ENCODE assay signal across 11 mouse cellular contexts in genomic region chr11:116254627-116255026, GRCm38 (mm10). TPM values are rescaled to one million over a fixed set of nuclear protein-coding genes. Genes with fewer than 3 reads are reported as not detected.
A peak's percentile ranks its signal among the peaks of the same experiment; 100 is the strongest.
DNase-seq lines count a peak whose midpoint lies in the region; ATAC-seq and TF ChIP-seq lines count a peak whose summit lies in the region.
"Had no signal": no experiment of that assay in that cellular context is flagged by ENCODE, and none has a peak within 500 bp of the region (broad histone marks: within the 10 kb centered on the region; RNA-seq: fewer than 3 reads in every experiment).

No protein-coding gene starts in this region.

- no peak overlapping the region for H3K9ac ChIP-seq in MEL (ENCODE audit: control insufficient read depth, low read depth, low read length, poor library complexity, severe bottlenecking)
- H3K9ac ChIP-seq in kidney, embryonic 16.5 days (replicated peaks; ENCODE audit: low read length), result no peak overlapping the region
- no peak overlapping the region for H3K9ac ChIP-seq in forebrain, embryonic 11.5 days (ENCODE audit: low read length)
- H3K9ac ChIP-seq: forebrain, postnatal 0 days; hindbrain, embryonic 14.5 days had no signal

- H3K27me3 ChIP-seq in C2C12 (ENCODE audit: control insufficient read depth, insufficient read depth, insufficient read length) (no peaks in the 10 kb centered on the region), MEL (ENCODE audit: control insufficient read depth in 1 of 2, insufficient read depth in 2 of 2, low read length in 2 of 2) (no peaks in the 10 kb centered on the region)
- no peaks in the 10 kb centered on the region for H3K27me3 ChIP-seq in kidney, embryonic 16.5 days (ENCODE audit: insufficient read depth, low read length)
- no peaks in the 10 kb centered on the region for H3K27me3 ChIP-seq in midbrain, embryonic 10.5 days (ENCODE audit: low read depth, poor library complexity, severe bottlenecking)
- no peaks in the 10 kb centered on the region for H3K27me3 ChIP-seq in forebrain, embryonic 11.5 days (ENCODE audit: control insufficient read depth, insufficient read depth, low read length)

- H3K36me3 ChIP-seq in C2C12 (ENCODE audit: control insufficient read depth, insufficient read depth) (peaks cover 74% of the 10 kb centered on the region), MEL (ENCODE audit: control insufficient read depth in 1 of 2, insufficient read depth in 2 of 2, low read length in 2 of 2) (peaks cover 7 to 41% of the 10 kb centered on the region in 2 experiments)
- H3K36me3 ChIP-seq in kidney, embryonic 16.5 days (ENCODE audit: insufficient read depth, low read length), result peaks cover 72% of the 10 kb centered on the region
- H3K36me3 ChIP-seq in midbrain, embryonic 10.5 days, result peaks cover 100% of the 10 kb centered on the region
- peaks cover 7% of the 10 kb centered on the region for H3K36me3 ChIP-seq in forebrain, embryonic 11.5 days (ENCODE audit: control insufficient read depth, insufficient read depth, low read length)

- TF ChIP-seq EP300 in MEL (IDR thresholded peaks at IDR 0.05; ENCODE audit: low read depth in 1 of 2, low read length in 2 of 2), result peak in 1 of 2 experiments; percentile 44; a peak in 1 of 4 replicates

- H3K79me3 ChIP-seq in C2C12 (ENCODE audit: low read depth), result peaks cover 9% of the 10 kb centered on the region

- peak; percentile 68 for DNase-seq in MEL (ENCODE audit: low read depth, low spot score)
- peak; percentile 59 to 82 for DNase-seq in lung, postnatal 4 days
- DNase-seq in spleen, postnatal 36 days (ENCODE audit: low spot score in 2 of 2), result no peak
- no peak for DNase-seq in midbrain, embryonic 10.5 days (ENCODE audit: low spot score)
- DNase-seq in forebrain, embryonic 11.5 days (ENCODE audit: low spot score), result no peak
- DNase-seq: cerebellum, adult 9-10 months; forebrain, postnatal 0 days had no signal

- H3K4me3 ChIP-seq in C2C12 (ENCODE audit: insufficient read depth, poor library complexity, severe bottlenecking), result no peak overlapping the region
- no peak overlapping the region for H3K4me3 ChIP-seq in MEL (ENCODE audit: control insufficient read depth in 1 of 2, insufficient read depth in 1 of 2, low read depth in 2 of 2, low read length in 2 of 2)
- no peak overlapping the region for H3K4me3 ChIP-seq in kidney, embryonic 16.5 days (ENCODE audit: low read length)
- H3K4me3 ChIP-seq in midbrain, embryonic 10.5 days, result no peak overlapping the region
- H3K4me3 ChIP-seq in forebrain, embryonic 11.5 days (ENCODE audit: low read depth, low read length), result no peak overlapping the region

- no peak for TF ChIP-seq POLR2A in MEL (IDR thresholded peaks at IDR 0.05; ENCODE audit: control insufficient read depth in 1 of 2, insufficient read depth in 1 of 2, low read depth in 1 of 2, low read length in 2 of 2, poor library complexity in 1 of 2)

- H3K4me1 ChIP-seq in MEL (ENCODE audit: control insufficient read depth in 1 of 2, insufficient read depth in 2 of 2, low read length in 2 of 2), result peaks cover 0 to 3% of the 10 kb centered on the region in 2 experiments; a peak in 1 of 4 replicates
- peaks cover 25% of the 10 kb centered on the region for H3K4me1 ChIP-seq in kidney, embryonic 16.5 days (ENCODE audit: insufficient read depth, low read length)
- no peaks in the 10 kb centered on the region for H3K4me1 ChIP-seq in midbrain, embryonic 10.5 days
- no peaks in the 10 kb centered on the region for H3K4me1 ChIP-seq in forebrain, embryonic 11.5 days (replicated peaks; ENCODE audit: control insufficient read depth, insufficient read depth, low read length)

- H3K9me3 ChIP-seq in MEL (replicated peaks; ENCODE audit: insufficient read depth, low read length), result no peaks in the 10 kb centered on the region
- no peaks in the 10 kb centered on the region for H3K9me3 ChIP-seq in kidney, embryonic 16.5 days (ENCODE audit: low read length)
- H3K9me3 ChIP-seq in midbrain, embryonic 10.5 days (replicated peaks), result no peaks in the 10 kb centered on the region
- no peaks in the 10 kb centered on the region for H3K9me3 ChIP-seq in forebrain, embryonic 11.5 days (ENCODE audit: control insufficient read depth, low read length)

- no peak for ATAC-seq in kidney, embryonic 16.5 days (ENCODE audit: low FRiP score, low TSS enrichment)
- ATAC-seq in forebrain, embryonic 11.5 days (replicated peaks; ENCODE audit: low FRiP score), result no peak
- ATAC-seq: forebrain, postnatal 0 days had no signal

- H3K79me2 ChIP-seq in C2C12 (ENCODE audit: control insufficient read depth, insufficient read depth) (peaks cover 34% of the 10 kb centered on the region), MEL (ENCODE audit: control insufficient read depth, insufficient read depth, low read length, poor library complexity) (no peaks in the 10 kb centered on the region; the same call in 1 of the 2 replicates)

- TF ChIP-seq CTCF in C2C12 (IDR thresholded peaks at IDR 0.05; ENCODE audit: control insufficient read depth, insufficient read depth, insufficient read length) (no peak), MEL (IDR thresholded peaks at IDR 0.05 in 2 of 3, conservative IDR thresholded peaks at IDR 0.05 in 1 of 3; ENCODE audit: control insufficient read depth in 1 of 3, insufficient read depth in 1 of 3, low read depth in 2 of 3, low read length in 3 of 3, poor library complexity in 1 of 3, severe bottlenecking in 1 of 3) (no peak)

- no peak for TF ChIP-seq RAD21 in MEL (IDR thresholded peaks at IDR 0.05; ENCODE audit: low read depth, low read length)

- 66% methylated on average over 9 of the region's 9 CpGs for WGBS in kidney, embryonic 16.5 days
- 95% methylated on average over 9 of the region's 9 CpGs for WGBS in midbrain, embryonic 10.5 days
- 95% methylated on average over 9 of the region's 9 CpGs for WGBS in forebrain, embryonic 11.5 days

- H3ac ChIP-seq in C2C12 (ENCODE audit: control insufficient read depth, insufficient read length, low read depth), result no peak overlapping the region

- no peak overlapping the region for H3K4me2 ChIP-seq in kidney, embryonic 16.5 days (replicated peaks; ENCODE audit: low read depth, low read length)
- H3K4me2 ChIP-seq in forebrain, embryonic 11.5 days (ENCODE audit: low read depth, low read length, severe bottlenecking), result no peak overlapping the region
- H3K4me2 ChIP-seq: hindbrain, embryonic 14.5 days had no signal

- peak overlapping the region; percentile 34; the same call in 1 of the 2 replicates for H3K27ac ChIP-seq in MEL (ENCODE audit: control insufficient read depth, low read depth, low read length)
- H3K27ac ChIP-seq in kidney, embryonic 16.5 days (ENCODE audit: low read length), result peak overlapping the region; percentile 78
- H3K27ac ChIP-seq in midbrain, embryonic 10.5 days (replicated peaks), result no peak overlapping the region
- no peak overlapping the region for H3K27ac ChIP-seq in forebrain, embryonic 11.5 days (ENCODE audit: low read depth, low read length)
- H3K27ac ChIP-seq: hindbrain, embryonic 14.5 days had no signal

RNA-seq across cellular contexts. Expression of gene Evpl, which starts 16.8 kb away (rescaled TPM):
- 0.13 TPM for polyA plus RNA-seq in C2C12 (2012; fragmentation: generic; extraction: Trizol)
- total RNA-seq in MEL (2012; rRNA removed), result 0.26 and 0.39 TPM in 2 replicates
- under 1 TPM in 1 of 2 experiments, not detected in 1; 0.78 TPM for polyA plus RNA-seq in MEL (2012; ENCODE audit: insufficient read depth in 1 of 2, insufficient read length in 2 of 2, low read depth in 1 of 2, low replicate concordance in 2 of 2, missing spikeins in 1 of 2)
- polyA plus RNA-seq in kidney, embryonic 16.5 days (2015; fragmentation: Nextera tagmentation; extraction: Ambion mirVana), result 3.5 and 4.1 TPM in 2 replicates
- 0.32 and 0.57 TPM in 2 replicates for polyA plus RNA-seq in midbrain, embryonic 10.5 days (2016; fragmentation: Nextera tagmentation; extraction: Ambion mirVana)
- 0.61 and 0.80 TPM in 2 replicates for polyA plus RNA-seq in forebrain, embryonic 11.5 days (2014; fragmentation: Nextera tagmentation; extraction: Ambion mirVana)

RNA-seq across cellular contexts. Expression of gene Srp68, which starts 19.4 kb away (rescaled TPM):
- 81.9 TPM for polyA plus RNA-seq in C2C12 (2012; fragmentation: generic; extraction: Trizol)
- total RNA-seq in MEL (2012; rRNA removed), result 163 and 180 TPM in 2 replicates
- polyA plus RNA-seq in MEL (2012; ENCODE audit: insufficient read depth in 1 of 2, insufficient read length in 2 of 2, low read depth in 1 of 2, low replicate concordance in 2 of 2, missing spikeins in 1 of 2), result 100 to 1,000 TPM; 146 to 228 TPM
- polyA plus RNA-seq in kidney, embryonic 16.5 days (2015; fragmentation: Nextera tagmentation; extraction: Ambion mirVana), result 95.9 and 96.7 TPM in 2 replicates
- 96.1 and 106 TPM in 2 replicates for polyA plus RNA-seq in midbrain, embryonic 10.5 days (2016; fragmentation: Nextera tagmentation; extraction: Ambion mirVana)
- polyA plus RNA-seq in forebrain, embryonic 11.5 days (2014; fragmentation: Nextera tagmentation; extraction: Ambion mirVana), result 81.2 and 83.6 TPM in 2 replicates

RNA-seq across cellular contexts. Expression of gene Galr2, which starts 26.1 kb away (rescaled TPM):
- polyA plus RNA-seq in C2C12 (2012; fragmentation: generic; extraction: Trizol) (0.85 TPM), MEL (2012; ENCODE audit: insufficient read depth in 1 of 2, insufficient read length in 2 of 2, low read depth in 1 of 2, low replicate concordance in 2 of 2, missing spikeins in 1 of 2) (1 to 10 TPM in 1 of 2 experiments, not detected in 1; 1.2 TPM)
- 0.20 and 0.35 TPM in 2 replicates for total RNA-seq in MEL (2012; rRNA removed)
- 0.14 and 0.19 TPM in 2 replicates for polyA plus RNA-seq in kidney, embryonic 16.5 days (2015; fragmentation: Nextera tagmentation; extraction: Ambion mirVana)
- polyA plus RNA-seq in midbrain, embryonic 10.5 days (2016; fragmentation: Nextera tagmentation; extraction: Ambion mirVana), result 0.09 and 0.12 TPM in 2 replicates
- polyA plus RNA-seq in forebrain, embryonic 11.5 days (2014; fragmentation: Nextera tagmentation; extraction: Ambion mirVana), result 0.27 TPM in 1 of 2 replicates, not detected in the other
- total RNA-seq: forebrain, postnatal 0 days; neutrophil, adult 5-6 weeks had no signal

RNA-seq across cellular contexts. Expression of gene Exoc7, which starts 52.4 kb away (rescaled TPM):
- polyA plus RNA-seq in C2C12 (2012; fragmentation: generic; extraction: Trizol) (31.5 TPM), MEL (2012; ENCODE audit: insufficient read depth in 1 of 2, insufficient read length in 2 of 2, low read depth in 1 of 2, low replicate concordance in 2 of 2, missing spikeins in 1 of 2) (100 to 1,000 TPM in 1 of 2 experiments, 10 to 100 TPM in 1; 45.4 to 526 TPM)
- 41.0 and 49.0 TPM in 2 replicates for total RNA-seq in MEL (2012; rRNA removed)
- 71.5 and 72.5 TPM in 2 replicates for polyA plus RNA-seq in kidney, embryonic 16.5 days (2015; fragmentation: Nextera tagmentation; extraction: Ambion mirVana)
- polyA plus RNA-seq in midbrain, embryonic 10.5 days (2016; fragmentation: Nextera tagmentation; extraction: Ambion mirVana), result 57.6 and 71.6 TPM in 2 replicates
- 67.8 and 71.1 TPM in 2 replicates for polyA plus RNA-seq in forebrain, embryonic 11.5 days (2014; fragmentation: Nextera tagmentation; extraction: Ambion mirVana)

RNA-seq across cellular contexts. Expression of gene Acox1, which starts 55.8 kb away (rescaled TPM):
- polyA plus RNA-seq in C2C12 (2012; fragmentation: generic; extraction: Trizol) (22.4 TPM), MEL (2012; ENCODE audit: insufficient read depth in 1 of 2, insufficient read length in 2 of 2, low read depth in 1 of 2, low replicate concordance in 2 of 2, missing spikeins in 1 of 2) (10 to 100 TPM in 1 of 2 experiments, not detected in 1; 16.1 TPM)
- 16.4 and 16.8 TPM in 2 replicates for total RNA-seq in MEL (2012; rRNA removed)
- 46.1 and 48.8 TPM in 2 replicates for polyA plus RNA-seq in kidney, embryonic 16.5 days (2015; fragmentation: Nextera tagmentation; extraction: Ambion mirVana)
- 21.2 and 26.3 TPM in 2 replicates for polyA plus RNA-seq in midbrain, embryonic 10.5 days (2016; fragmentation: Nextera tagmentation; extraction: Ambion mirVana)
- polyA plus RNA-seq in forebrain, embryonic 11.5 days (2014; fragmentation: Nextera tagmentation; extraction: Ambion mirVana), result 28.0 and 30.2 TPM in 2 replicates

Comparison
In these comparisons a context has a peak if more than half of its experiments do, and no peak if none do; other contexts are left out.
1. DNase-seq: peak in MEL (single experiment) and lung, postnatal 4 days (2 of 2); none in spleen, postnatal 36 days (0 of 2), midbrain, embryonic 10.5 days (single experiment) and forebrain, embryonic 11.5 days (single experiment).
2. H3K27ac ChIP-seq: peak in MEL (single experiment) and kidney, embryonic 16.5 days (single experiment); none in midbrain, embryonic 10.5 days (single experiment) and forebrain, embryonic 11.5 days (single experiment).